Mouse (Mus musculus): ENCODE data around the gene Acan.

Acan gene

GRCm38 (mm10) chr7:79053383-79053889 lies at the start of gene Acan:
Gene Acan, plus strand, starts transcription at chr7:79053483.
- in situ Hi-C loops (cut with MseI, MboI), result no loop called here

- in situ Hi-C loops (cut with MseI, MboI), result no loop called here
Observed at GRCm38 (mm10) chr7:79021293-79021905, 31.9 kb upstream of the Acan start.

DNA sequence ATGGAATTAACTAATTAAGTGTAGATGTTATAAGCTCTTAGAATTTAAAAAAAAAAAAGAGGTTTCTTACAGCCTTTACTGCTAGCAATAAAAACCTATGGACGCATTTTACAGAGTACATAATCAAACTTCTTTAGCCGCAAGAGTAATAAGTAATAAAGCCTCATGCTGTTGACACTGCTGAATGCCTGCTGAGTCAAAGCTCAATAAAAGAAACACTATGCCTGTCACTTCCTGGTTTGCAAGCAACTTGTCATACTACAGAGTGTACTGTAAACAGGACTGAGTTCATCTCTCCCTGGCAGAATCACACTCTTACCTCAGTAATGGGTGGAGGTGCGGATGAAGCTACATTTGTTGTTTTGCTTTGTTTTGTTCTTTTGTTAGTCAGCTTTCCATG lies 24.1 kb upstream of the Acan start:
- in situ Hi-C loops (cut with MseI, MboI), result no loop called here

GRCm38 (mm10) chr7:79033745-79034144 lies 19.5 kb upstream of the Acan start:
- in situ Hi-C loops (cut with MseI, MboI), result no loop called here

- in situ Hi-C loops (cut with MseI, MboI), result no loop called here
Observed at GRCm38 (mm10) chr7:79034521-79034920, 18.8 kb upstream of the Acan start.

DNA sequence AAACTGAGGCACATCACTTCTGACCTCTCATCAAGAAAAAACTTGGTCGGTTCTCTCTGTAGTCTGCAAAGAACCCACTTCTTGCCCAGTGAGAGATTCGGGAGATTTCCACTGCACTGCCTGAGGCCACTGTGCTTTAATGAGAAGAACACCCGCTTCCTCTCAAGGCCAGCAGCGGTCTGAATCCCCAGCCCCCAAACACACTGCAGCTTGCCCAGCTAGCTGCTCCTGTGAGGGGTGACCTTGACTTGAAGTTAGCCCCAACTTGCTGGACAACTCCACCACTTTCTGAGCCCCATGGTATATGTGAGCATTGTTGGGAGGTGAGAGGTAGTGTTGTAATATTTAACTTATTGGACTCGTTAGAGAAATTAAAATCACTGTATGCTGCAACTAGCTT lies 1.2 kb upstream of the Acan start:
- in situ Hi-C loops (cut with MseI, MboI), result no loop called here

DNA sequence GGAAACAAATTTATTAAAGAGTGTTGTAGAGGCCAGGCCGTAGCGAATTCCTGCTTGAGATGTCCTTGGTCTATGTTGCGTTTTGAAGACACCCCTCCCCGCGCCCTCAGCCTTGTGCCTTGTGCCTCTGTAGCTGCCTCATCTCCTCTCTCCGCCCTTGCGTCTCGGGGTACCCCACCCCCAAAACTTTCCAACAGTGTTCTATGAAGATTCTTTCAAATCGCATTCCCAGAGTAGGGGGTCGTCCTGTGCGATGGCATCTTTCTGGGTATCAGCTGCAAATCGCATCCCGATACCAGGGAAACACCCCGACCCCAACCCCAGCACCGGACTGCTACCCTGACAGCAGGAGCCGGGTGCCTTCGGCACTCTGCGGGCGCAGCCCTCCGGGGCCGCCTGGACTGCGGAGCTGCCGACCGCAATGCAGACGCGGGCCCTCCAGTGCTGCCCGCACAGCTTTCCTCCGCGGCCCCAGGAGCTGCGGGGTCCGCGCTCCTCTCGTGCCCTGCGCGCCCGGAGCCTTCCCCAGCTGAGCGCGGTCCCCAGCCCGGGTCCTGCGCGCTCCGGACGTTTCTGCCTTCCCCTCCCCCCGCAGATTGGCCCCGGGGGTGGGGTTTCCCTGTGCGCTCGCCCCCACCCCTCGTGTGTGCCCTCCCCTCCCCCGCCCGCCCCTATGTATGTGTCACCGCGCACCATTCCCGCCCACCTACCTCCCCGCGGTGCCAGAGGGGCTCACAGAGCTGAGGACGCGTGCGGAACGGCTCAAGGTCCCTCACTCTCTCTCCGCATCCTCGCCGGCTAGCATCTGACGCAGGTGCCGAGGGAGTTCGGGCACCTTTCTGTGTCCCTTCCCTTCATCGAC lies 531 bp upstream of the Acan start:
- in situ Hi-C loops (cut with MseI, MboI), result no loop called here

GRCm38 (mm10) chr7:79054111-79054510 lies 828 bp downstream of the Acan start:
- in situ Hi-C loops (cut with MseI, MboI), result no loop called here

- in situ Hi-C loops (cut with MseI, MboI), result no loop called here
Observed at GRCm38 (mm10) chr7:79058546-79058945, 5.3 kb downstream of the Acan start.

GRCm38 (mm10) chr7:79067466-79067865 lies 14.2 kb downstream of the Acan start:
- in situ Hi-C loops (cut with MseI, MboI), result no loop called here

GRCm38 (mm10) chr7:79068231-79068630 lies 14.9 kb downstream of the Acan start:
- in situ Hi-C loops (cut with MseI, MboI), result no loop called here

- in situ Hi-C loops (cut with MseI, MboI), result no loop called here
Observed at GRCm38 (mm10) chr7:79079212-79079611, 25.9 kb downstream of the Acan start.

DNA sequence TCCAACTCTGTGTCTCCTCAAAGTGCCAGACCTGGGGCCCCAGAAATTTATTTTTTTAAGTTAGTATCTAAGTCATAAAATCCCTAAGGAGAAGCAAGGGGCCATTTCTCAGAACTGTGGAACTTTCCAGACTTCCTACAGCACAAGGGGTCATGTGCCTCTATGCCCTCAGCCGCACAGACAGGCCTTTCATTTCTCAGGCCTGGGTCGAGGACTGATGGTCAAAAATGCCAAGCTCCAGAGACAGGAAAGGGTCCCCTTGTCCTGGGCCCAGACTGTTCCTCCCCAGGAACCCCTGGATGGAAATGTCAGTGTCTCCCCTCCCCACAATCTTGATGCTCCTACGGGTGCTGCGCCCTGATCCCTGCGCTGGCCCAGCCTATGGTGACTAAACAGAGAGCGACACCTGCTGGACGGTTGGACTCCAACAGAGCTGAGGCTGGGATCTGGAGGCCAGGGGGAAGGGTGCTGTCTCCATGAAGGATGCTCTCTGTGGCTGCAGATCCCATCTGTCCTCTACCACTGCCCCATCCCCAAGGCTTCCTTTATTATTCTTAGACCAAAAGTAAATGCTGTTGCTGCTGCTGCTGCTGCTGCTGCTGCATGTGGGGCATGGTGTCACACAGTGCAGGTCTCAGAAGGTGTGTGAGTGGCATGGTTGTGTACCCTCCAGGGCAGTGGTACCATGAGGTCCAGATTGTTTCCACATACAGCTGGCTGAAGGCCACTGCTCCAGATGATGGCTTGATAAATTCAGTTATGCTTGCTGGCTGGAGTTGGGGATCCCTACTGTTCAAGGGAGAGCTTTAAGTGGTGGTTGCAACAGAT lies 27.5 kb downstream of the Acan start:
- in situ Hi-C loops (cut with MseI, MboI), result loop anchor here (5.0 kb wide), 1 partner anchor 158 kb away; no protein-coding TSS in a partner anchor

- in situ Hi-C loops (cut with MseI, MboI), result no loop called here
Observed at GRCm38 (mm10) chr7:79089111-79089510, 35.8 kb downstream of the Acan start.

GRCm38 (mm10) chr7:79096492-79096891 lies 43.2 kb downstream of the Acan start:
- in situ Hi-C loops (cut with MseI, MboI), result no loop called here

DNA sequence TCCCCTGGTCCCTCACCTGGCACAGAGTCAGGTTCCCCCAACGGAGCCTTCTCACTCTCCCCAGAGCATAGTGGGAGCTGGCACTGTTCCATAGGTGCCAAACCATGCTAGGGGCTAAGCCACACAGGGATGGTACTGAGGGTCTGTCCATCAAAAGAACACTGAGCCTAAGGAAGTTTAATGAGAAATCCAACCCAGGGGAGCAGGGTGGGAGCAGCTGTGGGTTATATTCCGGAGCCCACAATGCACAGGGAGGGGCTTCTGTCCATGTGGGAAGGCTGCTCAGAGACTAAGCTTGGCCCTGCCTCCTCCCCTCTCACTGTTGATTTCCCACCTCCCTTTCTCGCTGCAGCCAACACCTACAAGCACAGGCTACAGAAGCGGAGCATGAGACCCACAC lies 60.6 kb downstream of the Acan start:
- in situ Hi-C loops (cut with MseI, MboI), result no loop called here

GRCm38 (mm10) chr7:79123465-79123864 lies 70.2 kb downstream of the Acan start:
- in situ Hi-C loops (cut with MseI, MboI), result no loop called here

DNA sequence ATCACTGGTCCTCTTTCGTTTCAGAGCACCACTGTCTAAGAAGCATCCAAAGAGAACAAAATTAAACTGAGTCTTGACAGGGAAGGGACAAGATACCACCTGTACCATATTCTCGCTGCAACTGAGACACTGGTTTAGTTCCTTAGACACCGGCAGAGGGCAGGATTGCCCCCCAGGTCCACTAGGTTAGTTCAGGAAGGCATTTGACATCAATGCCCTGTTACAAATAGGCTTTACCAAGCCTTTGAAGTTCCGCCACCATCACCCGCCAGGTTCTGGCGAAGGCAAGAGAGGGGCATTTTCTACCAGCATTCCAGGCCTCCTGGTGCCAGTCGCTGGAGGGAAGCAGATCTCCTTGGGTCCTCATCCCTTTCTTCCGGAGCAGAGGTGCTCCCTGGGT lies 76.6 kb downstream of the Acan start:
- in situ Hi-C loops (cut with MseI, MboI), result no loop called here

DNA sequence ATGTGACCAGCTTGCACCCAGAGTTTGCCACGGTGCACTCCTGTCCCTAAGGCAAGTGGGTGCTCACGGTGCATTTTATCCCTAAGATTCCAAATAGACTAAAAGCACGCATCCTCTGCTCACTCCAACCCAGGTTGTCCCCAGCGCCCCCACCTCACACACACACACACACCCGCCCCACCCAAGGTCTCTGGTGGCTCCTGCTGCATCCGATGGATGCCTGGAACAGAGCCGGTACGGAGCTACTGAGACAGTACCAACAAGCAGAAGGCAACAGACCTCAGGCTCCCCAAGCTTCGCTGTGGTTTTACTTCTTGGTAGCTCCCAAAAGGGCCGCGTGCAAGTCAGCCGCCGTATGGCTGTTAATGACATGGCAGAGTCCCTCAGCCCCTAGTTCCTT lies 77.1 kb downstream of the Acan start:
- in situ Hi-C loops (cut with MseI, MboI), result no loop called here

DNA sequence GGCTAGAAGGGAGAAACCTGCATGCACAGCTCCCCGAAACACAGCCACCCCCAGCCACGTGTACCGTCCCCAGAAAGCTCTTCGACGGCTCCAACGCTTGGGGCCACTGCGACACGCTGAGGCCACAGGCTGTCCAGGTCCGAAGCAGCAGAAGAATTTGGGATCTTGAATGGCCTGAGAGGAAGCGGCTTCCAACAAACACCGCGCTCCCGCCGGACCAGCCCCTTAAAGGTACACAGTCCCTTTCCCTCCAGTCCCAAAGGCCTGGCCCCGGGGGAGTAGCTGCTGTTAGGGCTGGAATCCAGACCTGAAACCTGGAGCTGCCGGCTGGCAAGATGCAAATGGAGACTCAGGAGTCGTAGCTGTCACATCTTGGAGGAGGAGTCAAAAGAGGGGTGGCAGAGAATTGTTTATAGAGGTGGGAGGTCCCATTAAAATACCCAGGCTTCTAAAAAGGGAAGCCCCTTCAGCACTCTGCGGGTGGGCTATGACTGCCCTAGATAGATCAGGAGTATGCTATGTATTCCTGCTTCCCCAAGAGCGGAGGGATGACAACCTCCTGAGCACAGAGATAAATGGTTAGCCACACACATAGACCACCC lies 77.7 kb downstream of the Acan start, which contains the start of gene Hapln3:
Gene Hapln3 (minus strand): TSS at position 176 of the 602 bp plus-strand sequence.
- in situ Hi-C loops (cut with MseI, MboI), result no loop called here

GRCm38 (mm10) chr7:79133391-79133790 lies 80.1 kb downstream of the Acan start:
- in situ Hi-C loops (cut with MseI, MboI), result no loop called here

Data from mouse trophoblast stem cell (cell line).